Mouse (Mus musculus) cerebellum, adult 11-12 months (tissue): Measurements from ENCODE around the gene Gm10073.

Experiments
- DNase-seq: peaks from one replicate; pipeline ENCODE4 v3.0.0; 2022

The Gm10073 gene

GRCm38 (mm10) chr8:106548366-106548936 lies 24.8 kb downstream of the Gm10073 start:
- DNase-seq, result no peak

GRCm38 (mm10) chr8:106546746-106547145 lies 26.5 kb downstream of the Gm10073 start:
- DNase-seq, result no peak

GRCm38 (mm10) chr8:106545149-106545548 lies 28.1 kb downstream of the Gm10073 start:
- no peak for DNase-seq

DNA sequence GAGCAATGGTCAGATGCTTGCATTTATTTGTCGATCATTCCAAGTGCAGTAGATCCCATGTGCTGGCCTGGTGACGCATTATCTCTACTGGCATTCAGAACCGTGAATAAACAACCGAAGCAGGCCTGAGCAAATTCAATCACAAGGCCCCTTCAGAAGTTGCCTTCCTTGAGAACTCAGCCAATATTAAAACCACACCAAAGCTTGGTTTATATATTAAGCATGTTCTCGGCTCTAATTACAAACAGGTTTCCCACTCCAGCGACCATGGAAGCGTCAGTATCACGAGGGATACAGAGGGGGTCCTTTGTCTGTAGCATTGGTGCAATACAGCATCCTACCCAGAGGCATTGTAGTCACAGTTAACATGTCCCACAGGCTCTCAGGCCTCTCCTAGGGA lies 30.2 kb downstream of the Gm10073 start:
- no peak for DNase-seq

GRCm38 (mm10) chr8:106541002-106541401 lies 32.3 kb downstream of the Gm10073 start:
- DNase-seq, result no peak

DNA sequence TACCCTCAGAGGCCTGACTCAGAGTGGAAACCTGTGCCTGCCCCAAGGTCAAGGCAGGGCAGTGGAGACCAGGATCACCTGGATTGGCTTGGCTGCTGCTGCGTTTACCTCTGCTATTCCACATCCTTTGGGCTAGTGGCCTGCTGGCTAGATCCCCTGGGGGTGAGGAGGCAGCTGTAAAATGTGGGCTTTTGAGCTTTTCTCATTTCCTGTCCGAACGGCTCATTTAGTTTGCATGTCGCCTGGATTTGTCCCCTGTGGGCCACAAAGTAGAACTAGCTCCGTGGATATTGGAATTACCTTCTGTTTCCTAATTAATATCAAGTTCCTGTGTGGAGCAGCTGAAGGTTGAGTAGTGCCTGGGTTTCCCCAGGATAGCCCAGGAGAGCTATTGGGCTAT lies 34.1 kb downstream of the Gm10073 start:
- DNase-seq, result no peak

- no peak for DNase-seq
Observed at GRCm38 (mm10) chr8:106535448-106535847, 37.8 kb downstream of the Gm10073 start.

GRCm38 (mm10) chr8:106534449-106534848 lies 38.8 kb downstream of the Gm10073 start:
- DNase-seq, result no peak

GRCm38 (mm10) chr8:106533709-106534108 lies 39.6 kb downstream of the Gm10073 start:
- no peak for DNase-seq

- no peak for DNase-seq
Observed at GRCm38 (mm10) chr8:106530566-106530965, 42.7 kb downstream of the Gm10073 start.

GRCm38 (mm10) chr8:106529885-106530482 lies 43.3 kb downstream of the Gm10073 start:
- DNase-seq, result no peak

GRCm38 (mm10) chr8:106528596-106529249 lies 44.5 kb downstream of the Gm10073 start:
- no peak for DNase-seq

DNA sequence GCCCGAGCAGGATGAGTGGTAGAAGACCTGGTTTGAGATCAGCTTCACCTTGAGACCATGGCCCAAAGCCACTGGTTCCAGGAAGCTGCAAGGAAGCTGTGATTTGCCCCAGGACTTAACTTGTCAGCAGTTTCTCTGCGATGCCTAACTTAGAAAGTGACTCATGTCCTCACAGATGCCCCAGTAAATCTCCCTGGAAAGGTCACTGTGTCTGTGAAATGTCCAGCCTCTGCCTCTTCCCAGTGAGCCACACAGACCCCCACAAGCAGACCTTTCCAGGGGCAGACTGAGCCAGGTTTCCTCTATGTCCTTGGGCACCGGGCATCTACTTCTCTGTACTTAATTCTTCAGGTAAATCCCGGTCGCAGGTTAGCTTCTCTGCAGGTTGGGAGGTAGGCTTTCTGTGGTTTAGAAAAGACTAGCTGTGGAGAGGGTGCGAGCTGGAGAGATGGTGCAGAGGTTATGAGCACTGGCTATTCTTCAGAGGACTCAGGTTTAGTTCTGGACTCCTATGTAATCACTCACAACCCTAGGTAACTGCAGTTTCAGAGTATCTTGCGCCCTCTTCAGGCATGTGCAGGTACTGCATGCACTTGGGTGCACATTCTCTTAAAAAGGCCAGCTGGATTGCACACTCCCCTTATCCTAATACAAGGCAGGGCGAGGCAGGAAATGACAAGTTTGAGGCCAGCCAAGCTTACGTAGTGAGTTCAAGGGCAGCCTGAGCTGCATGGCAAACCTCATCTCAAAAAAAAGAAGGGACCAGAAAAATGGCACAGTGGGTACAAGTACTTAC lies 45.8 kb downstream of the Gm10073 start:
- DNase-seq, result no peak

DNA sequence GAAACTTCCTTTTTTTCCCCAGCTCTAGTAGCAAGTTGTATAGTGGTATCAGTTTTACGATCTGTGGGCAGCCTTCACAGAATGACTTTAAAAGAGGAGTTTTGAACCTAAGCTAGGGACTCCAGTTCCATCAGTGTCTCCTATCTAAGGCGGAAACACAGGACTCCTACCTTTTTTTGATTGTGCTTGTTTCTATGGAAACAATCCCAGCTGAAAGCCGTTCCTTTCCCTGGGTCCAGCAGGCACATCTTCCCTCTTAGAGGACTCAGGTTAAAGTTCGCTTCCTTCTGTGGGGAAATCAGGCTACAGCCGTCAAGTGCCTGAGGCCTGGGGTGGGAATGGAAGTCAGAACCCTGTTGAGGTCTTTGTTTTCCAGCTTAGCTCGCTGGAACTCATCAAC lies 46.5 kb downstream of the Gm10073 start:
- no peak for DNase-seq
